Mouse (Mus musculus) megakaryocyte, embryonic 14.5 days (primary cell): ENCODE results near the gene Nsa2. TPM values are rescaled to one million over a fixed set of nuclear protein-coding genes. Genes with fewer than 3 reads are reported as not detected.

ENCODE experiments used
- H3K27me3 ChIP-seq: replicated peaks from 2 replicates; pipeline ENCODE3; 2012; ENCODE audit warnings: inconsistent platforms
- H3K36me3 ChIP-seq: replicated peaks from 2 replicates; pipeline ENCODE3; 2012; ENCODE audit warnings: low read length, inconsistent platforms, mixed read lengths
- H3K4me1 ChIP-seq: 2 replicates; pipeline ENCODE4 v1.6.1; 2012; ENCODE audit warnings: inconsistent platforms
- H3K4me3 ChIP-seq: replicated peaks from 2 replicates; pipeline ENCODE3; 2012; ENCODE audit warnings: moderate library complexity, mild to moderate bottlenecking, inconsistent platforms
- H3K9me3 ChIP-seq: 2 replicates; pipeline ENCODE4 v1.6.1; 2012; ENCODE audit warnings: inconsistent platforms
- FLI1 ChIP-seq: IDR thresholded peaks from 2 replicates; pipeline ENCODE4 v1.6.1; 2012; ENCODE audit warnings: low read length, inconsistent platforms, mixed read lengths
- GATA1 ChIP-seq: IDR thresholded peaks from 3 replicates; pipeline ENCODE4 v1.6.1; 2012; ENCODE audit warnings: mixed read lengths, low read length, inconsistent platforms, borderline replicate concordance
- polyA plus RNA-seq: library from polyadenylated mRNA; stranded (reverse); fragments of >175 nt; gene quantifications from 2 replicates; pipeline ENCODE4 v1.2.3, GENCODE M21; 2012; ENCODE audit warnings: low replicate concordance; ENCODE audit not compliant: insufficient read depth

Gene Nsa2
- polyA plus RNA-seq = 4.6 and 17.8 TPM in 2 replicates

DNA sequence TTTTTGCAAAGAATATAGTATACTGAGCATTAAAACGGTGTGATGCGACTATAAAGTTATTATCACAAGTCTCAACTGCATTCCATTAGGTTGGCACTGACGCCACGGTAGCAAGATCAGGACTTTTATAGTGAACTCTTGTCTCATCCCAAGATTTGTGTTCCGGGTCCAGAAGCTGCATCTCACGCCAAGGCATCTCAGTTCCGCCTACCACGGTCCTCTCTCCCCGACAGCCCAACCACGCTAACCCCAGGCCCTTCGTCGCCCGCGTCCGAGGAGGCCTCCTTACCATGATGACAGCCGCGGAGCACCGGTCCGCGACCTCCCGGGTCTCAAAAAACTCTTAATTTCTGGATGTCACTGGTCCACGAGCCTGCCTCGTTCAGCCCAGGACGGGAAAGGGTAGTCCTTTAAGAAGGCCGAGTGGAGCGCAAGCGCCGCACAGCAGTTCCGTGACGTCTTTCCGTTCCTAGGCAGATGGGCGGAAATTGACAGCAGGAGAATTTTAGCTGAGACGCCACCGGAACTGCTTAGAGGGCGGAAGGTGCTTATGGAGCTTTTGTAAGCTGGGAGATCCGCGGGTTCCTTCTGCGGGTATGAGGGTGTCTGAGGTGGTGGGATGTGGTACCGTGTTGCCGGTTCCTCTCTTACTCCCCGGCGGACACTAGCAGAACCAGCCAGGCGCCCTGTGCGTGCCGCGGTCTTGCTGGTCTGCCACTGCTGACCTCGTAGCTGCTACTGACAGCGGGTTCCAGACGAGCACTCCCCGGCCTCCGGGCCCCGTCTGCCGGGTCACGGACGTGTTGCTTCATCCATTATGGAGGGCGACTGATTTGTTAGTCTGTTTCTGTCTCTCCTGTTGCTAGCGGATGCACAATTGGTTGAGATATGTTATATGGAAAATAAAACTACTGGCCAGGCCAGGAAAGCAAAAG, at the start of gene Nsa2, which contains the start of gene Gfm2:
Nsa2 (minus strand) TSS at position 472 of the 935 bp plus-strand sequence.
Gfm2 (plus strand) TSS at position 472 of the 935 bp plus-strand sequence.
- Histone ChIP-seq H3K4me1 (peaks cover 13% of the 10 kb centered on the region), H3K4me3 (peak within 1 kb of the TSS; percentile 96), H3K27me3 (no peaks in the 10 kb centered on the region), H3K36me3 (peaks cover 52% of the 10 kb centered on the region), H3K9me3 (no peaks in the 10 kb centered on the region)
- TF ChIP-seq FLI1 = 0 out of 2 replicates have a peak, but pooled peaks have one; percentile 51
- TF ChIP-seq GATA1 = no peak

DNA sequence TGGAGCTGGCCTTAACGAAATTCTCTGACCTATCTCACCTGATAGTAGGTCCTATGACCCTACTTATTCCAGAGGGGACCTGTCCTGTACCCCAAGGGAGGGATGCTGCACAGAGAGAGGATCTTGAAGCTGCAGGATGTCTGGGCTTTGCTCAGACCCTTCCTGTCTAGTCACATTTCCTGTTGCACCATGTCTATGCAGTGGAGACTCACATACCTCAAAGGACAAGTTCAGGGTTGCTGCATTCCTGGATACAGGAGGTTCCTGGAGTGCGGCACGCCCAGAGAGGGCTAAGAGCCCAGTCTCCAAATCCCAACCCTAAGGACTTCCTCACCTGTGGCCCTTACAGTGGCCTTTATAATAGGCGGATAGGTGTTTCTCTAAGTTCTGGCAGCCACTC, 48.6 kb upstream of the Nsa2 start:
- TF ChIP-seq FLI1 (no peak), GATA1 (no peak)
- H3K27me3 ChIP-seq = no peaks in the 10 kb centered on the region
- H3K9me3 ChIP-seq = no peaks in the 10 kb centered on the region
- H3K36me3 ChIP-seq = peaks cover 87% of the 10 kb centered on the region
- peaks cover 22% of the 10 kb centered on the region for H3K4me1 ChIP-seq
- no peak overlapping the region for H3K4me3 ChIP-seq

DNA sequence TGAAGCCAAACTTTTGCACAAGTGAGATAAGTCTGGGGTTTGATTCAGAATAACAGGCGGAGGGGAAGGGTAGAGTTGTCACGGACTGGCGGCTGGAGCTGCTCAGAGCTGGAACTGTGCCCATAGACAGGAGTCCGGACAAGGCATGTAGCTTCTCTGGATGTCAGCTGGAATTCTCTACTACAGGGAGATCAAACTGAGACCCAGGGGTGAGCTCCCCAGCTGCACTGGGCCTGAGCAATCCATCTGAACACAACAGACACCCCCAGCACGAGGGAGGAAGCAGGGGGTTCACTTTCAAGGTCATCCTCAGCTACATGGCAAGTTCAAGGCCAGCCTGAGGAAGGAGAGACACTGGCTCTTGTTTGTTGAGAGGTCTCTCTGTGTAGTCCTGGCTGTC, 46.9 kb upstream of the Nsa2 start:
- H3K9me3 ChIP-seq = no peaks in the 10 kb centered on the region
- H3K36me3 ChIP-seq = peaks cover 90% of the 10 kb centered on the region
- peaks cover 22% of the 10 kb centered on the region for H3K4me1 ChIP-seq
- no peak overlapping the region for H3K4me3 ChIP-seq
- no peaks in the 10 kb centered on the region for H3K27me3 ChIP-seq
- TF ChIP-seq GATA1 (no peak), FLI1 (no peak)

DNA sequence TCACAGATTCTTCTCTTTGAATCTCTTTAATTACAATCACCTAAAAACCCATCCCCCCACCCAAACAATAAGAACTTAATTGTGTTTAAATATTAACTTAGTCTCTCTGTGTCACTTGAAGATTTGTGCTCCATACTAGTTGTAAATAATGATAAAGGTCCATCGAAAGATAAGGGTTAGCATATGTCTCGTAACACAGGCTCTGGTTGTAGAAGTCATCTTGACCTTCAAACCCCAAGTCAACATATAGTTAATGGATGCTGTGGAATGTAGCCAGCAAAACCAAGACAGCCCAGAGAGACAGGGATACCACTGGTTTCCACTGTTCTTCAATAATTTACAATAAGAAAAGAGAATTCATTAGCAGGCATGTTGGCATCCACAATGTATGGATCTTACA, 46.4 kb upstream of the Nsa2 start:
- Histone ChIP-seq H3K36me3 (peaks cover 91% of the 10 kb centered on the region), H3K4me1 (peaks cover 22% of the 10 kb centered on the region), H3K9me3 (no peaks in the 10 kb centered on the region), H3K4me3 (no peak overlapping the region), H3K27me3 (no peaks in the 10 kb centered on the region)
- TF ChIP-seq GATA1 (no peak), FLI1 (no peak)

DNA sequence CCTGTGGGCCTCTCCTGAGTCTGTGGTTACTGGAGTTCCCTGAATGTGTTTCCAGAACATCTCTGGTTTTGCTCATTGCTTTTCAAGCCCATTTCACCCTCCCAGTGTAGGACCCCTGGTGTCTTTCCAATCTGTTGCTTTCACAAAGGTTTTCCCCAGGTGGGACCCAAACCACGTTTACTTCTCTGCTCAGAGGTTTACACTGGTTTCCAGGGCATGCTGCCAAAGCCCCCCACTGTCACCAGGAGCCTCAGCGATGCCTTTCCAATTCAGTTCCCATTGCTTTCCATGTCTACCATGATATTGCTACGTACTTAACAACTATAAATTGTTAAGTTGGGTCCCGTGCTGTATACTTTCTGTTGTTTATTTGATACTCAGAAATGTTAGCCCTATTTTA, 45.1 kb upstream of the Nsa2 start:
- H3K27me3 ChIP-seq = no peaks in the 10 kb centered on the region
- H3K4me1 ChIP-seq = peaks cover 20% of the 10 kb centered on the region
- H3K9me3 ChIP-seq = no peaks in the 10 kb centered on the region
- TF ChIP-seq GATA1 (no peak), FLI1 (no peak)
- H3K4me3 ChIP-seq = no peak overlapping the region
- peaks cover 94% of the 10 kb centered on the region for H3K36me3 ChIP-seq

DNA sequence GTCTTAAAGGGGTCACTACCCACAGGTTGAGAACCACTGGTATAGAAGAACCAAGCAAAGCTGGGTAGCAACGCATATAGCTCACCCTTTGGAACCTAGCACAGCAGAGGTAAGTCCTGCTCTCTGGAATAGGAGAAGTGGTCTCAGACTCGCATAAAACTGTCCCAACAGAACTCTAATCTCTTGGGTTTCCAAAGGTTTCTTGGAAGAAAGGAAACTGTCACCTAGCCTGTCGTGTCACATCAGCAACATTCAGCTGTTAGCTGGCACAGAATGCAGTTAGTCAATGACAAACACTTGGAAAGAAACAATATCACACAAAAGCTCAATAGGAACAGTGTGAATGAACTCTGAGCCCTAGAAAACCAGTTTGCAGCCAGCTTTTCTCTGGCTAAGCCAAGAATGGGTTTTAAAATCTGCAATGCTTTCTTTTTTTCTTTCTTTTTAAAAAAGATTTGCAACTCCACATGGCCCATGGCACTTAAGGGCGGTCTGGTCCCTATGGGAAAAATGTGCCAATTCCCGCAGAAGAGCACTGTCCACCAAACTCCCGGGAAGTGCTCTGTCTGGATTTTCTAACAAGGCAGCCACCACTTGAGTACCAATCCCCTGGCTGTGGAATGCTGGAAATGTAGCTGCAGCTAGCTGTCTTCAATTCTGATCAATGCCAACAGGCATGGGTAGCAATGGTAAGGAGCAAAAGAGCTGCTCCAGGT, 42.5 kb upstream of the Nsa2 start:
- TF ChIP-seq GATA1 (no peak), FLI1 (no peak)
- no peaks in the 10 kb centered on the region for H3K27me3 ChIP-seq
- no peak overlapping the region for H3K4me3 ChIP-seq
- no peaks in the 10 kb centered on the region for H3K4me1 ChIP-seq
- H3K9me3 ChIP-seq = no peaks in the 10 kb centered on the region
- H3K36me3 ChIP-seq = peaks cover 96% of the 10 kb centered on the region

DNA sequence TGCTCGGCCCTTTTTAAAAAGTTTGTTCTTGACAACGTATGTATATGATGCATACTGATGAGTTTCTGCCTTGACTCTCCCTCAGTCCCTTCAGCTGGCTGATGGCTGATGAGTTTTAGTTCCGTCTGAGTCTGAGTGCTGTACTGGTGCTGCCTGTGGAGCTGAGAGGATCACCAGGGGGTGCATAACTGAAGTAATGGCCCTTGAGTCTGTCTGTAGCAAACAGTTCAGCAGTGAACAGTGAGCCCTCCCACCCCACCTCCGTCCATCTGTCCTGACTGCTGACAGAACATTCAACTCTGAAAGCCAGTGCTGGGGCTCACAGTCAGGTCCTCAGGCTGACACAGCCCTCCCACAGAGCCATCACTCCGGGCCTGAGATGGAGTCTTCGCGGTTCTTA, 41.2 kb upstream of the Nsa2 start:
- TF ChIP-seq FLI1 (no peak), GATA1 (no peak)
- Histone ChIP-seq H3K36me3 (peaks cover 98% of the 10 kb centered on the region), H3K4me1 (no peaks in the 10 kb centered on the region), H3K27me3 (no peaks in the 10 kb centered on the region), H3K9me3 (no peaks in the 10 kb centered on the region), H3K4me3 (no peak overlapping the region)

DNA sequence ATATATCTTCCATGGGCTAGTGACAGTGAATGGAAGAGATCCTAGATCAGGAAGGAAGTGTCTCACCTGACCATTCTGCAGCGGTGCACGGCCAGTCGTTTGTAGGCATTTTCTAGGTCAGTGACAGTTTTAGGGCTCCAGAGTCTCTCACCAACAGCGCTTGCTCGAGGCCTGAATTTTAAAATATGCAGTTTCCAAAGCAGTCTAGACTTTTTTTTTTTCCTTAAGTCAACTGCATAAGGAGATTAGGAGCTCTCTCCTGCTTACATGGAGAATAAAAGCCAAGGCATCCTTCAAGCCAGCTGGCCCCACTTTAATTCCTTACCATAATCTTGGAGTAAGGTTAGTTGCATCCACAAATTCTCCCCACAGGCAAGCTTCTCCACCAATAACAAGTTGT, 39.0 kb upstream of the Nsa2 start:
- Histone ChIP-seq H3K27me3 (no peaks in the 10 kb centered on the region), H3K9me3 (no peaks in the 10 kb centered on the region), H3K4me3 (no peak overlapping the region), H3K36me3 (peaks cover 98% of the 10 kb centered on the region), H3K4me1 (peaks cover 5% of the 10 kb centered on the region; the same call in 1 of the 2 replicates)
- TF ChIP-seq GATA1 = no peak
- no peak for TF ChIP-seq FLI1

DNA sequence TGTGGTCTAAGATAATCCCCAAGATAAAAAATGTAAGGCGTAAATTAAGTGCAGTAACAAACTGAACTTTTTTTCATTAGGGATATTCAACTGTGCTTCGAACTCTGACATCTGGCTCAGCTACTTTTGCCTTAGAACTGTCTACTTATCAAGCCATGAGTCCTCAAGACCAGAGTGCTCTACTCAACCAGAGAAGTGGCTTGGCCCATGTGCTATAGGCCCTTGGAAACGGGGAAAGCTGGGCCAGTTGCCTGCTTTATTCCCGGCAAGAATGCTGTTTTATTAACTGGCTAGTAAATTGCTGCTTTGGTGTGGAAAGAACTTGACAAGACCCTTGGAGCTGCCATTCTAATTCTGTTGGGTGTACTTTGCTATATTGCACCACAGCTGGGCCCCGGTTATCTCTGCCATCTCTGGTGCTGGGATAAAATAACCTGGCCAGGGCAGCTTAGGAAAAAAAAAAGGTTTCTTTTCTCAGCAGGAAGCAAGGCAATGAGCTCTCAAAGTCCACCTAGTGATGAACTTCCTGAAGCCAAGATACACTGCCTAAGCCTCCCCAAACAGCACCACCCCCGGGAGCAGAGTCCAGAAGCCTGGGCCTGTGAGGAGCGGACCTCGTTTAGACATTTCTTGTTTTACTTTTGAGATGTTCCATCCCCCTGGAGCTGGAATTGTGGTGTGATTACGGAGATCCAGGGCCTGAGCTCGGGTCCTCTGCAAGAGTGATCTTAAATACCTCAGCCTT, 38.0 kb upstream of the Nsa2 start:
- no peaks in the 10 kb centered on the region for H3K27me3 ChIP-seq
- TF ChIP-seq FLI1 (no peak), GATA1 (no peak)
- no peak overlapping the region for H3K4me3 ChIP-seq
- H3K36me3 ChIP-seq = peaks cover 95% of the 10 kb centered on the region
- peaks cover 5% of the 10 kb centered on the region; the same call in 1 of the 2 replicates for H3K4me1 ChIP-seq
- no peaks in the 10 kb centered on the region for H3K9me3 ChIP-seq
